Mouse (Mus musculus): ENCODE data around the gene Pkp4. TPM values are rescaled to one million over a fixed set of nuclear protein-coding genes. Genes with fewer than 3 reads are reported as not detected.

Gene Pkp4
- total RNA-seq, 2 experiments from 2014 or later, result 229 to 242 TPM

GRCm38 (mm10) chr2:59184107-59185064 lies 23.7 kb downstream of the Pkp4 start:
- no peak for DNase-seq

DNA sequence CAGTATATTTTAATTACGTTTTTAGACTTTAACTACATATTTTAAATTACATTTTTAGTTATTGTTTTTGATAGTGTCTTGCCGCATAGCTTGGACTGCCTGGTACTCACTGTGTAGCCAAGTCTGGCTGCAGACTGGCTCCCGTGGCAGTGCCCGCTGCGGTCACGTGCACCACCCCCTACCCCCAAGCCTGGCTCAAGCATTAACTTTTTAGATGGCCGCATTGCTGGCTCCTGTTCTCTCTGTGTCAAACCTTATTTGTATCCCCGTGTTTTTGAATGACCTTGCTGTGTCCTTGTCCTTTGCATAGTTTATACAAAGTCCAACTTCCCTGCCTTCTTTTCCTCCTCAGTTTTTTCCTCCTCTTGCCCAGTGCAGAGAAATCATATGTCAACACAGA lies 25.5 kb downstream of the Pkp4 start:
- no peak for DNase-seq

DNA sequence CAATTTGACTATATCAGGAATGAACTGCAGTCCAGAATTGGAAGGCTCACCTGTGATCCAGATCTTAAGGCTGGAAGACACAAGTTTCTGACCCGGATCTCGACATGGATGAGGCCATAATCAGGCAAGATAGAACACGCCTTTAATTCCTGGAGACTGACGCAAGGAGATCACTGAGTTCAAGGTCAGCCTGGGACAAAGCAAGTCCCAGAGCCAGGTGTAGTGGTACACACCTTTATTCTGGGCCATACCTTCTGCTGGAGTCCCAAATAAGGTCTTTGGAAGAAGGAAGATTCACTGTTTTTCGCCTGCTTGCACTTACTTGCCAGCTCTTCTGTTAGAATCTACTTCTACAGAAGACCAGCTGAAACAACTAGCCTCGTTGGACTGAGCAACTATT lies 26.3 kb downstream of the Pkp4 start:
- no peak for DNase-seq

DNA sequence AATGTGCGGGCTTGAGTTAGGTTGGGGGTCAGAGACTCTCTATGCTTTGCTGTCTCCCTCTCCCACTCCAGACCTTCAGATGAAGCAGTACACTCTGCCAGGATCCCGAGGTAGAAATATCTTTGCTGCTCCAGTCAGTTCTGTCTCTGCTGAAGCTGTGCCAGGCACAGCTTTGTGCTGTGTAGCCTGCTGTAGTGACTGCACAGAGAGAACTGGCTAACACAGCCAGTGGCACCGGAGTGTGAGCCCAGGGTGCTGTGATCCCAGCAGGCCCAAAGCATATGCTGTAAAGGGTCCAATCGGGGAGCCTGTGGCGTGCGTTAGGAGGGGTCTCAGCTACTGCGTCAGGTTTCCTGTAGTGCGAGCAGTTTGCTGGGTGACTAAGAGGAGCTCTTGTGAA lies 27.7 kb downstream of the Pkp4 start:
- no peak for DNase-seq

GRCm38 (mm10) chr2:59189661-59190185 lies 29.1 kb downstream of the Pkp4 start:
- peak; percentile 45 for DNase-seq

DNA sequence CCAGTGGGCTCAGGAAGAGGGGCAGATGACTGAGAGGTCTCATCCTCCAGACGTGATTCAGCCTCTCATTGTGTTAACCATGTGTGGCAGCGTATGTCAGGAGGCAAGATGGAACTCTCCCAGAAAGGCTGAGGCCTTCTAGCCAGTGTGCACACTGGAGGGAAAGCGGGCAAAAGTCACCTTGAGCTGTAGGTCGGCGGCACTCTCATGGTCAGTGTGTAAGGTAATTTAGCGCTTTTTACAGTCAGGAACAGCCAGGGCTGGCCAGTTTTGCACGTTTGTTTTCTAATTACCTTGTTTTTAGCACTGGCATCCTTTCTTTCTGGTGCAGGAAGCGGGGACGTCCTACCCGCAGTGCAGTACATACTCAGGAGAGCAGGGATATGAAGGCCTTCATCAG lies 29.5 kb downstream of the Pkp4 start:
- DNase-seq, result no peak

DNA sequence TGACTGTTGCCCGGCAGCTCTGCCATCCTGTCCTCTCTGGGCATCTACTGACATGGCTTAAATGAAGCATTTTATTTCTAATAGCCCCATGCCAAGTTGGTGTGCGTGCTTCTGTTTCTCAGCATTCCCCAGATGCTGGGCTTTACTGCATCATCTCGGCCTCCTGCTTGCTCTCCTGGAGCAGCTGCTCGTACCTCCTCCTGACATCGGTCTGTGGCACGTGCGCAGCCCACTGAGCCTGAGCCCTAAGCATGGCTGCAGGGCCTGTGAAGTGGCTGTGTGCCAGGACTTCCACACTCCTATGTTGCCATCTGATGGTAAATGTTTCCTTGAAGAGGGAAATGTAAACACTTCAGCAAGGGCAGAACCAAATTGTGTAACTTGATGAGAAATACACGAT lies 30.8 kb downstream of the Pkp4 start:
- DNase-seq, result no peak

- no peak for DNase-seq
Observed at GRCm38 (mm10) chr2:59193117-59193516, 32.5 kb downstream of the Pkp4 start.

GRCm38 (mm10) chr2:59197156-59197555 lies 36.5 kb downstream of the Pkp4 start:
- no peak for DNase-seq

DNA sequence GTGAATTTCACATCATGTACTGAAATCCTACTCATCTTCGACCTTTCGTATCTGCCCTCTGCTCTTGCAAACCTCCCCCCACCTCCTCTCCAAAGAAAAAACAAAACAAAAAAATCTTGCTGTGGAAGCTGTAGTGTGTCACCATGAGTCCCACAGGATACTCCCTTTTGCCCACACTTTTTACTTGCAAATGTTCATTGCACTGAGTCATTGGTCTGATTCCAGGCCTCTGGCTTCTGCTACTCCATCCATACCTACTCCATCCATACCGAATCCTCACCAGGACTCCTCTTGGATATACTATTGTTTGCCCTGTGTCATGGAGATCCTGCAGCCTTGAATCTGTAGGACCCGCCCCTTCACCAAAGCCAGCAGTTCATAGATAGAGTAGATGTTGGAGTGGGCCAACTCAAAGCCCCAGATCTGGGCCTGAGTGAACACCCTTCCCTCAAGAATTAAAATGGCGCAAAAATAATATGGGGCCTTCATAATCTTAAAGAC lies 38.9 kb downstream of the Pkp4 start:
- no peak for DNase-seq

GRCm38 (mm10) chr2:59200511-59200910 lies 39.9 kb downstream of the Pkp4 start:
- no peak for DNase-seq

- no peak for DNase-seq
Observed at GRCm38 (mm10) chr2:59202930-59203329, 42.3 kb downstream of the Pkp4 start.

- no peak for DNase-seq
Observed at GRCm38 (mm10) chr2:59203627-59204425, 43.2 kb downstream of the Pkp4 start.

DNA sequence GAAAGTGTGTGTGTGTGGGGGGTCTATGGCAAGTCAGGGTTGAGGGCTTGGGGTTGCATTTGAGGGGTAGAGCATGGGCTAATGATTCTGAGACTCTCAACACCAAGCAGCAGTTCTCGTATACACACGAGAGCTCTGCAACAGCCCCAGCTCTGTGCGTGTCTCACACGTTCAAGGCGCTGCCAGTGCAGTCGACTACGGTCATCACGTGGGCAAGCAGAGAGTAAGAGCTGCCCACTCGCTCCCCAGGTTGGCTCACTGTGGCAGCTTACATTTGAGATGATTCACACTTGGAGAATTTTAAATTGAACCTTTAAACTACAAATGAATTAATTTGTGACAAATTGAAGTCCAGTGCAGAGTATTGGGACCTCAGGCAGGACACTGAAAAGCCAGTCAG lies 44.4 kb downstream of the Pkp4 start:
- no peak for DNase-seq

DNA sequence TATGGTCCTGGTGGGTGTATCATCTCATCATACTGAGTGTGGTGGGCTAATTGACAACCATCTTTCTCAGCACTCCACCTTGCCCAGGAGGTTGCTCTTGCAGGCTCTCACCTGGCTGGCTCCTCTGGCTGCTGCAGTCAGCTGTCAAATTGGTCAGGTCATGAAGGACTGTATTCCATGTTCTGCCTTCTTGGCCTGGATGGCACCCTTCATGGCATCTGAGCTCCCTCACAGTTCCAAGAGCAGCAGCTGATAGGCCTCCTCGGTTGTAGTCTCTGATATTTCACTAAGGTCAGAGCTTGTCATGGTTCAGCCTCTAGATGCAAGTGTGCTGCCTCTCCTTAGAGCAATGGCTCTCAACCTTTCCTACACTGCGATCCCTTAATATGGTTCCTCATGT lies 45.5 kb downstream of the Pkp4 start:
- no peak for DNase-seq

DNA sequence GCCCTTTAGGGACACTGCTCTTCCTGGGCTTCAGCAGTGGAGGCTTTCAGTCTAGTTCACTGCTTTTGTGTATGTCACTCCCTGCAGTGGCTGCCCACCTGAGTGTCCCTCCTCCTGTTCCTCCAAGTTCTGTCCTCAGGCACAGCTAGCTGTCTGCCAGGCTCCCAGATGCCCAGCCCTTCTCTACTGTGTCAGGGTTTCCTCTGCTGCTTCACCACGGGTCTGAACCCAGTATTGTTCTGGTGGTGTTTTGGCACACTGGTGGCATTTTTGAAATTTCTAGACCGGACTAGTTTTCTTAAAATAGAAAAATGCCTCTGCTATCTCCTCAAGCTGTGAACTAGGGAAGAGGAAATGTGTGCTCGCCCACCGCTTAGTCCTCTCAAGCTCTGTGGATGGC lies 46.6 kb downstream of the Pkp4 start:
- DNase-seq, result peak; percentile 58

GRCm38 (mm10) chr2:59207725-59208124 lies 47.1 kb downstream of the Pkp4 start:
- DNase-seq, result no peak

DNA sequence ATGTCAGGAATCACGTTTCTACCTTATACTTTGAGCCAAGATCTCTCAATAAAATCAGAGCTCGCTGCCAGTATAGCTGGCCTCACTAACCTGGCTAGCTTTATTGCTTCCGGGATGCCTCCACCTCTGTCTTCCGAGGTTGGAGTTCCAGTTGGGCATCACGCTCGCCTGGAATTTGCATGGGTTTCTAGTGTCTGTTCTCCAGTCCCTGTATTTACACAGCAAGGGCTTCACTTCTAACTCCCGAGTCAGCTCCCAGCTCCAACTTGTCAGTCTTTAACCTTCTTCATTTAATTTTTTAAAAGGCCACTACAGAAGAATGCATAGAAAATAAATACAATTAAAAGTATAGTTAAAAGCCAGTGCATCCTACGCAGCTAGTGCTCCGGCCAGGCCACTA lies 47.6 kb downstream of the Pkp4 start:
- DNase-seq, result no peak

GRCm38 (mm10) chr2:59211051-59211450 lies 50.4 kb downstream of the Pkp4 start:
- DNase-seq, result no peak

DNA sequence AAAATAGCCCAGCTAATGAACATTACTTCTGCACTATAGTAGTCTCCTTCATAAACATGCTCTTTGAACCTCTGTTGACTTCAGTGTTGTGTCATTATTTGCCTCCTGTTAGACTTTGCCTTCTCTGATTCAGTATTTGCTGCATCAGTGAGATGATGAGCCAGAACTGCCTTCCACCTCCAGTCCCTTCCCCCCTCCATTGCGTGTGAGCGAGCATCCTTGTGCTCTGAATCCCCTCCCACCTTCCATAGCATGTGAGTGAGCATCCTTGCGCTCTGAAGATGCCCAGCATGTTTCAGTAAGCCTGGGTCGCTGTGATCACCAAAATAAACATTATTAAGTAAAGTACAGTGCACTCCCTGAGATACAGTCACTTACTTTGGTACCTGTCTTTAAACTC lies 51.8 kb downstream of the Pkp4 start:
- no peak for DNase-seq

DNA sequence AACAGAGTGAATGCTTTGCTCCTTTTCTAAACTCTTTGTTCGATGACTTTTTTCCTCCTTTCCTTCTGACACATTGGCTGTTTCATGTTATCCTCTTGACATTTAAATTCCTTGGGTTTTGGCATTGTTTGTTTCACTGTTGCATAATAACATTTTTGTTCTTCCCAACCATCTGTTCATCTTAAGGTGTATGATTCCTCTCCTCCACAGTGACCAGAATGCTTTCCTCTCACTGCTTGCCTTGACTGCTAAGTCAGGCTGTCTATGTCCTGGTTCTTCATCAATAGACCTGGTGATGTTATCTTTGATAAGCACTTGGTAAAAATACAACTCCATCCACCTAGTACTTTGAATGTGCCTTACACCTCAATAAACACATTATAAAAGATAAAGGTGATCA lies 52.2 kb downstream of the Pkp4 start:
- DNase-seq, result no peak

DNA sequence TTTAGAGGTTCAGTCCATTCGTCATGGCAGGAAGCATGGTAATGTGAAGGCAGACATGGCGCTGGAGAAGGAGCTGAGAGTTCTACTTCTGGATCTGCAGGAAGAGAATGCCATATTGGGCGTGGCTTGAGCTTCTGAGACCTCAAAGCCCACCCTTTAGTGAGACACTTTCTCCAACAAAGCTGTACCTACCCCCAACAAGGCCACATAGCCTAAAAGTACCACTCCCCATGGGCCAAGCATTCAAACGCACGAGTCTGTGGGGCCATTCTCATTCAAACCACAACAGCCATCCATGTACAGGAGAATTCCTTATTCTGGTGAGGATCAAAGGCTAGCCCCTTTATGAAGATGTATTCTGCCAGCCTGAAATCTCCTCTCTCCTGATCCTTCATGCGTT lies 57.3 kb downstream of the Pkp4 start:
- DNase-seq, result no peak

All from heart, postnatal 4 days (tissue).